Mouse (Mus musculus): ENCODE results near the gene Agbl5. TPM values are rescaled to one million over a fixed set of nuclear protein-coding genes. Genes with fewer than 3 reads are reported as not detected.

Agbl5 gene
- polyA plus RNA-seq, 1 experiment = 20.0 TPM

DNA sequence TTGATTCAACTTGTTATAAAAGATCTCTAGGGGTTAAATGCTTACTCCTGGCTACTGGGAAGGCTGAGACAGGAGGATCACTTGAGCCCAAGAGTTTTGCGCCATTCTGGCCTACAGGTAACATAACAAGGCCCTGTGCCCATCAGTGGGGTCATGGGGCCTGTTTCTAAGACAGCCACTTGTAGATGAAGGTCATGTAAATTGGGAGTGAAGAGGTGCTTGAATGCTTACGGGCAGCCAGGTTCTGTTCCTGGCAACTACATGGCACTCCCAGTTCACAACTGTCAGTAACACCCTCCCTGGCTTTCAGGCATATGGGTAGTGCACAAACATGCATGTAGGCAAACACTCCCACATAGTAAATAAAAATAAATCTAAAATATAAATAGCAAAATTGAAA is 62.4 kb downstream of the Agbl5 start:
- no peak for DNase-seq (ENCODE audit: low read depth)

DNA sequence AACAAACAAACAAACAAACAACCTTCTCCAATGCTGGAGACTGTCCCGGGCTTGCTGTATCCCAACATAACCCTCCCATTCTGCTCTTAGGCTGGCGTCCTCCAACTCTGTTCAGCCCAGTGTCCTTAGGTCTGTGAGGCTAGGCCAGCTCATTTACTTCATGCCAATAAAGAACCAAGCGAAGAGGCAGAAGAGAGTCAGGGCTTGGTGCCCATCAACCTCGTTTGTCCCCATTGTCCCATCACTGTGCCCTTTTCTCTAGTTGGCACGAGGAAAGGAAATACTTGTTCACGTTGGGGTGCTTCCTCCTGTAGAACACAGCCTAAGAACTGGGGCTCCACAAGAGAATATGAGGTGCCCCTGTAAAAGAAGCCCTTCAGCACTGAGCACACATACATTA is 63.2 kb downstream of the Agbl5 start:
- no peak for DNase-seq (ENCODE audit: low read depth)

DNA sequence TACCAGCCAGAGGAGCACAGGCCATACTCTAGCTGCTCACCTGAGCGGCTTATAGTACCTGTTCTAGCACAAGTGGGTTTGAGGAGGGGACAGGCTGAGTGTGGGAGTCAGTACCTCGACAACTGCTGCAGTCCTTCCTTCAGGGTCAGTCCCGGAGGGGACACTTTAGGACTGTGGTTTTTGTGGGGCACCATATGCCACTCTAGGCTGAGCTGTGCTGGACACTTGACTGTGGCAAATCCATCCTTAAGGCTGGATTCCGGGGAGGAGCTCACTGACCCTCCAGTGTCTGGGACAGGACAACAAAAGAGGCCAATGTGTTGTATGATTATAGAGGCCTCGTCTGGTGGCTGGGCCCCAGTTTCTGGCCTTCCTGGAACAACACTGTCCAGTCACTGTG is 64.1 kb downstream of the Agbl5 start:
- no peak for DNase-seq (ENCODE audit: low read depth)

DNA sequence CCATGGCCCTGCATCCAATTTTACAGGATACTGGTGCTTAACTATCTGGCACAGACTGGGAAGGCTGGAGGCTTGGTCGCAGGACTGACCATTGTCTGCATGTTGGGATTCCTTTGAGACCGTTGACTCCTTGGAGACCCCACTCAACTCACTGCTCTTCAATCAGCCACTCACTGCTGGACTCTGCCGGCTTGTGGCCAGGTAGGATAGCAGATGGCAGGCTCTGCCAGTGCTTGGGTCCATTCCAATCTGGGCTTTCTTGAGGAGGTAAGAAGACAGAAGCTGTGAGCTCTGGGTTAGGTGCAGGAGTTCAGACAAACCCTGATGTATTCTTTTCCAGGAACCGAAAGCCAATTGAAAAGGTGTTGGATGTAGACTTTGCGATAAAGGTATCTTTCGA is 65.6 kb downstream of the Agbl5 start:
- DNase-seq (ENCODE audit: low read depth) = no peak

DNA sequence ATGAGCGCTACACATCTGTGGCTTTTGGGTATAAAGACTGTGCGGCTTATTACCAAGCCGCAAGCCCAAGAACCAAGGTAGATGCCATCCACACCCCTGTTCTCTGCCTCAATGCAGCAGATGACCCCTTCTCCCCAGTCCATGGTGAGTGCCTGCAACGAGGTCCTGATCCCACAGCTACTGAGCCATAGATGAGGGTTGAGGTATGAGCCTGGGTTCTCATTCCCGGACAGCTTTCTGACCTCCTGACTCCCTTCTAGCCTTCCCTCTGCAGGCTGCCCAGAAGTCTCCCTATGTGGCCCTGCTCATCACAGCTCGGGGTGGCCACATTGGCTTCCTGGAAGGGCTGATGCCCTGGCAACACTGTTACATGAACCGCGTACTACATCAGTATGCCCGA is 66.1 kb downstream of the Agbl5 start:
- no peak for DNase-seq (ENCODE audit: low read depth)

DNA sequence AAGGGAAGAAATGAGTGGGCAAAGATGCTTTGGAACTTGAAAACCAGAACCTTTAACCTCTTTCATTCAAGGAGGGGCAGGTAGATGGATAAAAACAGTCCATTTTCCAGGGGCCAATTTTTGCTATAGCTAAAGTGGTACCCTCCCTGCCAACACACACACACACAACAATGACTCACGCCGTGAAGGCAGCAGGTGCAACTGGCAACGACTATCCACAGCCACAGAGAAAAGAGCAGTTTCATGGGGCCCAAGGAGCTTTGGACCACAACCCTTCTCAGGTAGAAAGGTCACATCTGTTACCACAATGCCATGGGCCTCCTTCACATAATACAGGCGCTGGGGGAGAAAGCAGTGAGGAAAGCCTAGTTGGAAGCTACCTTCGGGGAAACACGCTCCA is 67.3 kb downstream of the Agbl5 start:
- DNase-seq (ENCODE audit: low read depth) = no peak

Other genes starting within 250 kb of the Agbl5 start
- 60.5 and 87.1 TPM in 2 replicates for gene Slc35f6, start 240.8 kb upstream of the Agbl5 start, polyA plus RNA-seq (2012; rRNA removed)
- 6.7 and 7.5 TPM in 2 replicates for gene Cenpa, start 221.9 kb upstream of the Agbl5 start, polyA plus RNA-seq (2012; rRNA removed)
- gene Dpysl5, start 177.1 kb upstream of the Agbl5 start, polyA plus RNA-seq (2012; rRNA removed) = 0.30 and 0.69 TPM in 2 replicates
- 31.4 and 36.3 TPM in 2 replicates for gene Mapre3, start 74.1 kb upstream of the Agbl5 start, polyA plus RNA-seq (2012; rRNA removed)
- 82.4 and 97.4 TPM in 2 replicates for gene Tmem214, start 20.7 kb upstream of the Agbl5 start, polyA plus RNA-seq (2012; rRNA removed)
- gene Ost4, start 19.1 kb downstream of the Agbl5 start, polyA plus RNA-seq (2012; rRNA removed) = 478 and 493 TPM in 2 replicates
- gene Emilin1, start 24.7 kb downstream of the Agbl5 start, polyA plus RNA-seq (2012; rRNA removed) = 39.9 and 45.3 TPM in 2 replicates
- 63.6 and 77.3 TPM in 2 replicates for gene Khk, start 32.7 kb downstream of the Agbl5 start, polyA plus RNA-seq (2012; rRNA removed)
- 3.1 and 3.5 TPM in 2 replicates for gene Cgref1, start 56.9 kb downstream of the Agbl5 start, polyA plus RNA-seq (2012; rRNA removed)
- 335 and 336 TPM in 2 replicates for gene Preb, start 71.7 kb downstream of the Agbl5 start, polyA plus RNA-seq (2012; rRNA removed)
- gene Tcf23, start 80.0 kb downstream of the Agbl5 start, polyA plus RNA-seq (2012; rRNA removed) = 3.1 and 3.8 TPM in 2 replicates
- 229 and 242 TPM in 2 replicates for gene Atraid, start 159.6 kb downstream of the Agbl5 start, polyA plus RNA-seq (2012; rRNA removed)
- gene Slc5a6, start 160.2 kb downstream of the Agbl5 start, polyA plus RNA-seq (2012; rRNA removed) = 32.8 and 34.2 TPM in 2 replicates
- gene Cad, start 166.1 kb downstream of the Agbl5 start, polyA plus RNA-seq (2012; rRNA removed) = 216 and 228 TPM in 2 replicates
- 0.32 and 0.46 TPM in 2 replicates for gene Dnajc5g, start 217.6 kb downstream of the Agbl5 start, polyA plus RNA-seq (2012; rRNA removed)
- gene Slc30a3, start 219.5 kb downstream of the Agbl5 start, polyA plus RNA-seq (2012; rRNA removed) = 5.7 and 11.3 TPM in 2 replicates
- 0.42 TPM in 1 of 2 replicates, not detected in the other for gene Trim54, start 228.0 kb downstream of the Agbl5 start, polyA plus RNA-seq (2012; rRNA removed)